Mouse (Mus musculus) cerebellum, adult 9-11 months (tissue): Measurements from ENCODE around the gene Ppp1r12b.
A peak's percentile ranks its signal among the peaks of the same experiment; 100 is the strongest.

ENCODE experiments used
- DNase-seq: peaks from one replicate; pipeline ENCODE4 v3.0.0; 2022

Ppp1r12b gene

DNA sequence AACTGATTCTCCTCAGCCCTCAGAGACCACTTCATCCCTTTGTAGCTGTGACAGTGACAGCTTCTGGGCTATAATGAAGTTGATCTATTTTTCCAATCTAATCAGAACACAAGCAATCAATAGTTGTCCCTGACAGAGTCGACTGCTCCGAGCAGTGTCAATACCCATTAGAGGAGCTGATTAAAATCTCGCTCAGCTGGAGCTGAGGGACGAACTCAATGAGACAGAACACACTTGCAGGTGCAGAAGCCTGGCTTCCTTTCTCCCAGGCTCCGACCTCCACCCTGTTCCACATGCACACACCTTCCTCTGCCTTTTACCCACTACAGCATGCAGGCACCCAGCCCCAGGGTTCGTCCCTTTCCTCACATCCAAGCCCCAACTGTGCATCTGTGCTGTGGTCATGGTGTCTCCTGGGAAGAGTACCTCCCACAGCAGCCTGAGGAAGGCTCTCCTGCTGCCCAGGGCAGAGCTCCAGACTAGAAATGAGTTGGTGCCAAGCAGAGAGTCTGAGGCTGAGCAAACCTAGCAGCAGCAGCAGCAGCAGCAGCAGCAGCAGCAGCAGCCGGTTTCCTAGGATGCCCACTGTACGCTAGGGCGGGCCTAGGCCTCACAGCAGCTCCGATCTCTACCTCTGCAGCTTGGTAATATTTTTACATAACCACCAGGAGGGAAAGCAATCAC lies 199.4 kb downstream of the Ppp1r12b start:
- peak; percentile 54 for DNase-seq

DNA sequence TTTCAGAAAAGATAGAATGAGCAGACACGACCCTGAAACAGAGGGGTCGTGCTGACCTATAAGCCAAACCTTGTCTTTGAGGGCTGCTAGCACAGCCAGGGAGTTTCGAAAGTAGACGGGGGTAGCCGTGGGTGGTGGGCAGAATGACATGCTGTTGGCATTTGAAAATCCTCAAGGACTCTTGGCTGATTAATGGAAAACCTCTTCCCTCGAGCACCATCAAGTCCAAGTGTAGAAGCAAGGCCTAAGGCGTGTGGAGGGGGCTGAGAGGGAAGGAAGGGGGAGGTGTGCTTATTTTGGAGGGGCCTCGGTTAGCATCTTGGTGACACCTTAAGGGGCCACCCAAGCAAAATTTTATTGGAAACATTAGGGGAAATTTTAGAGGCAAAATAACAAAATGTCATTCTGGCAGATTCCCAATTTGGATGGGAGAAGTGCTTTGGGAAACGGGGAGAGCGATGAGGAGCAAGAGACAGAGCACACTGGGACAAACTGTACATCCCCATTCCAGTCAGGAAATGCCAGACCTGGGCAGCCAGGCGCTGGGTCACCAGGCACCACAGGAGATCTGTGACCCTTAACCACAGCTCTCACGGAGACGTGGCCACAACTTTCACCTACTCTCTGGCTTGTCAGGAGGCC lies 200.1 kb downstream of the Ppp1r12b start:
- peak; percentile 55 for DNase-seq

DNA sequence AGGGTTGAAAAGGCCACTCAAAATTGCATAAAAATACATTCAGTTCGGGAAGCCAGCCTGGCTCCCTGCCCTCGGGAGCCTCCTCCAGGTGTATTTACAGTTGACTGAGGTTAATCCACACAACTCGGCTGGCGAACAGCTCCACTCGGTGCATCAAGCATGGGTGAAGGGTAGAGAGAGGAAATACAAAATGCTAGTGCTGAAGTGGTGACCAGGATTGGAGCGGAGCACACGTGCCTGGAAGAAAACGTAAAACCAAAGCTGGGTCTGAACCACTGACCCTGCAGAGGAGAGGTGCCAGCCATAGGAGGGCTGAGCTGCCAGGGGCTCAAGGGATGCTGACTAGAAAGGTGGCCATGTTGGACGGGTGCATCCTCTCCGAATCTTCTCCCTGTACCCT lies 200.9 kb downstream of the Ppp1r12b start:
- DNase-seq, result peak; percentile 30

DNA sequence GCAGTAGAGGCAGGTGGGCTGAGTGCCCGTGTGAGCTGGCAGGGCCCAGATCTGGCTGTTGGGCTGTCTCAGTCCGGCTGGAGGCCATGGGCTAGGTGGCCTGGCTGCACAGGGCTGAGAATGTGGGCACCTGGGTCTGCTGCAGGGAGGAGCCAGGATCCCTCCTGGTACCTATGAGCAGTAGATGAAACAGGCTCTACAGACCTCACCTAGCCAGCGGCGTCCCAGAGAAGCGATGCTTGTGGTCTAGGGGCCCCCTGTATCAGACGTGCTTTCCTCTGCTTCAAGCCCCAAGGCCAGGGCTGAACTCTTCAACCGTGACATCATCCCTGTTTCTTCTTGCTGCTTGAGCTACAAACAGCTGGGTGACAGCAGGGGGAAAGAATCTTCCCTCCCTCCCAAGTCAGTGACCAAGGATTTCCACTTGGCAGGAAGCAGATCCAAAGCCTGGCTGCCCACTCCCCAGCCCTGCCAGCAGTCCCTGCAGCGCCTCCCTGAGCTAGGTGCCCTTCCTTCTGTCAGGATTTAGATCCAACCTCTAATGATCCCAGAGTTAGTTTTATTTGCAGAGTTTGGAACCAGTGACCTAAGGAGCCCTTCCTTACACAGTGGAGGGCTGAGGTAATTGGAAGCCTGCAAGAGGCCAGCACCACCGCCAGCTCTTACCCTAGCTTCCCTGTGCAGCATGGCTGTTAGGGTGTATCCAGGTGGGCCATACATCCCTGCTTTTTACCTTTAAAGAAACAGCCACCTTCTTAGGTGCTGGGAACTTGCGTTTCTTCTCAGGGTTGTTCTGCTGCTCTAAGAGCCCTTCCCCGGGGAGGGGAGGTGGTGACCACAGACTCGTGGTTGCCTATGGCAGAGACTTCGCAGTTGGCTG lies 201.8 kb downstream of the Ppp1r12b start:
- peak; percentile 65 for DNase-seq

DNA sequence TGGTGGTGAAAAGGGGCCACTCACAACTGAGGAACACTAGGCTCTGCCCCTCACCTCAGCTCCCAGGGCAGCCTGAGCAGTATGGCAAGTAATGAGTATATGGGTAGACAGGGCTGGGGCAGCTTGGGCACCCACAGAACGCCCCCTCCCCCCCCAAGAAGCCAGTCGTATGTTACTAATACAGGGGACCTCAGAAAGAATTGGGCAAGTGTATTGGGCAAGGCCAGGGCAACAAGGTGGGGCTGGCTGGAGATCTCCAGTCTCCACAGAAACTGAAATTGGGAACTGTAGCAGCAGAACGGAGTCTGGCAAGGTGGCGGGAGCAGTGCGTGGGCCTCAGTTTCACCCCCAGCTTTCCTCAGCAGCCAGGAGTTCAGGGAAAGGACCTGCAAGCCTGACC lies 203.3 kb downstream of the Ppp1r12b start:
- DNase-seq, result peak; percentile 28

DNA sequence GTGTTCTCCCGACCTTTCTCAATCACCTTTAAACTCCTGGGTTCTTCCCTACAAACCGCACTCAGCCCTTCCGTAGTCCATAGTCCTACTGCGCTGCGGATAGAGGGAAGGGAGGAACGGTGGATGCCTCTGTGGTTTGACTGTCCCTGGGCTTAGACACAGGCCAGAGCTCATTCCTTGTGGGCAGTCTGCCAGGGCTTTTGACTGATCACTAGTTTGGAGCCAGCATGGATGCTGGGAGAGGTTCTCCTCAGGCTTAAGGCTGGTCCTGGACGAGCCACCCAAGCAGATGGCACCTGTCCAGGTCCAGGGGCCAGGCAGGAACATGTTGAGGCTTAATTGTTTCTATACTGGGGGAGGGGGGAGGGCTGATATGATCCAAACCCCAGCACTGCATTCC lies 205.9 kb downstream of the Ppp1r12b start:
- peak; percentile 85 for DNase-seq

DNA sequence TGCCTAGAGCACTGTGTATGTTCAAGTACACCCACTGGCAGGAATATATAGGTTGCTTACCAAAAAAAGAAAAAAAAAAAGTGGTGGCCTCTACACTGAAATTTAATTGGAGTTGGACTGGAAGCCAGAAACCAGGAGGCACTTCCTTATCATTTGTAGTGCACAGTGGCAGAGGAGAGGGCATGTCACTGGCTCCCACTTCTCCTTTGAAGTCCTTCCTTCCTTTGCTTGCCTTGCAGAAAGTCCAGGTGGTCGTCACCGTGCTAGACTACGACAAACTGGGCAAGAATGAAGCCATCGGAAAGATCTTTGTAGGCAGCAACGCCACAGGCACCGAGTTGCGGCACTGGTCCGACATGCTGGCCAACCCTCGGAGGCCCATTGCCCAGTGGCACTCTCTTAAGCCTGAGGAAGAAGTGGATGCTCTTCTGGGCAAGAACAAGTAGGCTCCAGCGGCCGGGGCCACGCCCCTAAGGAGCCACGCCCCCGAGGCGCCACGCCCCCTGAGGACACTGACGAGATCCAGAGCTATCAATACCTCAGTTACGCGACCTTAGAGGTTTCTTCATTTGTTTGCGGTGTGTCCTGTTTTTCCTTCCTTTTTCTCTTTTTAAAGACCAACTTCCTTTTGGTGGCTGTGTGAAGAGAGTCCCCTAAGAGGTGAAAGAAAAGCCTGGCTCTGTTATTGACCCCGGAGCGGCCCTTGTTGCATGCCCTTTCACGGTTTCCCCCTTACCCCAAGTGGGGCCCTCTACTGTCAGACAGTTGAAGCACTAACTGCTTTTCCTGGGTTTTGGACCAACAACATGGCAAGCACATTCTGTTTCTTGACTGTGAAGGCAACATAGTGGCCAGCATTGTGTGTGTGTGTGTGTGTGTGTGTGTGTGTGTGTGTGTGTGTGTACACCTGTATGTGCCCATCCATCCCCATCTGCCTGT lies 208.2 kb downstream of the Ppp1r12b start:
- peak; percentile 52 for DNase-seq

DNA sequence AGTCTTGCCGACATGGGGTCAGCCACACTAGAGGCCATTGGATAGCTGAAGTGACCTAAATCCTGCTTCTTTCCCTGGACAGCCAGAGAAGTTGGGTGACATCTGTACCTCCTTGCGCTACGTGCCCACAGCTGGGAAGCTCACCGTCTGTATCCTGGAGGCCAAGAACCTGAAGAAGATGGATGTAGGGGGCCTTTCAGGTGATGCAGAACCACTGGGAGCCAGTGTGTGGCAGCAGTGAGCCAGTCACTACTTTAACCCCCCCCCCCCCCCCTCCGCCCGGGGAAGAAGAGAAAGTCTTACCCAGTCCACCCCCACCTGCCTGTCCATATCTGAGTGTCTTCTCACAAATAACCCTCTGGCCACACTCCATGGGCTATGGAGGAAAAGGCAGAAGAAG lies 210.1 kb downstream of the Ppp1r12b start:
- DNase-seq, result peak; percentile 43

DNA sequence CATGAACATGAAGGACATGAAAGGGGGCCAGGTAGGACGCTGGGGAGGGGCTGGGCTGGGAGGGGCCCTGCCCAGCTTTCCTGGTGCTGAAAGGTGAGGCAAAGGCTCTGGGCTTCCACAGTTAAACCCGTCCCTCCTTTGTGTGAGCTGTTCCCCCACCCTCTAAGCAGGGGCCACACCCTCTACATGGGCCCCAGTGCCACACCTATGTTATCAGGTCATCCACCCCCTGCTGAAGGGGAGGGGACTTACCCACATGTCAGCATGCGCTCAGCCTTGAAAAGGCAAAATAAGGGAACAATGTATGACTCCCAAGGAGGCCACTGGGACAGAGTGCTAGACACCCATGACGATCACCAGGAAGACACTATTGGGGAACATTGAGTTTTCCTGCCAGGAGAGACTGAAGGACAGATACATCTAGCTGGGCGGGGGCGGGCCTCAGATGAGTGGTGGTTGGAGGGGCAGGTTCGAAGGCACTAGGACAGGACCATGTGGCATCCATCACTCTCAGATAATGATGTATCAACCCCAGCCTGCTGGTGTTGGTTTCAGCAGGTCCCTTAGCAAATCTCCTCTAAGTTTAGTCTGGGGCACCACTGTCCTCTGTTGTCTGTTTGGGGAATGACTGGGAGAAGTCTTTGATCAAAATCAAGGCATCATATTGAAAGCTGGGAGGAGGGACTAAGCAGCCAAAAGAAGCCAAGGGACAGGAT lies 213.6 kb downstream of the Ppp1r12b start:
- peak; percentile 23 for DNase-seq

DNA sequence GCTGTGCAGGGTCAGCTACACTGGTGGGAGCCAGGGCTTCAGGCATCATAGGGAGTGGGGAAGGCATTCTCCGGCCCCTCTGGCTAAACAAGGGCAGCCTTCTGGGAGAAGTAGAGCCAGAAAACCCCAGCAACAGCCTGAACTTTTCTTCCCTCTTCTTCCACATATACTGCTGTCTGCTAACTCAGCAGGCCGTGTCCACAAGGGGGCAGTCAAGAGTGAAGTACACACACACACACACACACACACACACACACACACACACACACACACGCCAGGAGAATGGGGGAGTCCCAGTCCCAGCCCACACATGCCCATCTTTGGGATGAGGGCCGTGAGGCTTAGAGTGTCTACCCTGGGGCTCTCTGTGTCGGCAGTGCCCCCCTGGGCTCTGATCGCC lies 214.3 kb downstream of the Ppp1r12b start:
- peak; percentile 39 for DNase-seq

DNA sequence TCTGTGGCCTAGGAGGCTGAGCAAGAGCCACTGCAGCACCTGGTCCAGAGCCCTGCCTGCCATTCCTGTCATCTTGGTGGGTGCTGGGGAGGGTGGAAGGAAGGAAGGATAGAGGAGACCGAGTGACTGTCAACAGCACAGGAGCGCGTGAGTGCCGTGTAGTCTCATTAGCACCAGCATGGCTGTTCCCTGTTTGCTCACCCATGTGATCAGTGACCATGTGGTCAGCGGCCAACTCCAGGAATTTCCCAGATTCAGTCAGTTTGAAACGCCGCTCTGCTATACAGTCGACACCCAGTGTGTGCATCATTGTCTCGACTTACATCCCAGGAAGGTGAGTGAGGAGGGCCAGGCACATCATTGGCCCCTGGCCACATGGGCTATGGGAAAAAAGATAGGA lies 218.3 kb downstream of the Ppp1r12b start:
- peak; percentile 62 for DNase-seq

DNA sequence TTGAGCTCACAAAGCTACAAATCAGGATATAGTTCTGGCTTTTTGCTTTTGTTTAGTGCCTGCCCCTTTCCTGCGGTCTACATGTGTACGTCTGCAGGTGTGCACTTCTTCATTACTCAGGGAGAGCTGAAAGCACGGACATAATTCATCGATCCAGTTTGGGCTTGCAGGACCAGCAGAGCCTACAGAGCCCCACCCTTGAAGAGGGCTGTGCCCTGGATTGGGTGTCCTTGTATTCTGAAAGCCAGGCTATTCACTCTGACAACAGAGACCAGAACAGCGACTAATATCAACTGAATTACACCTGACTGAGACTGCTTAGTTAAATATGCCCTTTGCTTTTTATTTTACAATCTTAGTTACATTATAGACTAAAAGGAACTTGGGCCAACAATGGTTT lies 222.1 kb downstream of the Ppp1r12b start:
- DNase-seq, result no peak

DNA sequence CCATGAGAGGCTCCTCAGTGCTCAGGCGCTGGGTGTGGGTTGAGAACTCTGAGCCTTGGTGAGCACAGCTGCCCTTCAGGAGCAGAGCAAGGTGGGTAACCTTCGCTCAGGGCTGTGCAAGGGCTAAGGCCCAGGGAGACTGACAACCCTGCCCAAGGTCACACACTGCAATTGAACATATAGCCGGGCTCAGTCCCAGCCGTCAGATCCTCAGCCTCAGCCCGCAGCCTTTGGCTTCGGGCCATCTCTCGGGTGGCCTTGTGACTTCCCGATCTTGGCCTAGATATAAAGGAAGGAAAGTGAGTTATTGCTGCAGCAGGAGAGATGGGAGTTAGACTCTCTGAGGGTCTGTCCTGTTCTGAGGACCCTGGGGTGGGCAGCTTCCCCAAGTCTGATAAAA lies 228.5 kb downstream of the Ppp1r12b start:
- DNase-seq, result peak; percentile 75

DNA sequence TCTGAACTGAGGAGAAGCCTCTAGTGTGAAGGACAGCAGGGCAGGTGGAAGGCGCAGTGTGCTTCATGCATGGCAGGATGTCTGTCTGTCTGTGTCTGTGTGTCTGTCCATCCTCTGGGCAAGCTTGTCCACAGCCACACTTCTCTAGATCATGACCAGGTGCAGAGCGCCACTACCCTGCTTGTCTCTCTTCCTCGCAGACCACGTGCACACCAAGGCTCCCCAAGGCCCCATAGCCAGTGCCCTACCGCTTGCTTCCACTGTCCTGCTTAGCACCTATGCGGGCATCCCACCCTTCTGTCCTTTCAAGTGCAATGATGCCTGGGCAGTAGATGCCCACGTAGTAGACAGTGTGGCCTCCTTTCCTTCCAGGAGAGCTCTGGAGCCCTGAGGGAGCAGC lies 229.3 kb downstream of the Ppp1r12b start:
- DNase-seq, result peak; percentile 50

DNA sequence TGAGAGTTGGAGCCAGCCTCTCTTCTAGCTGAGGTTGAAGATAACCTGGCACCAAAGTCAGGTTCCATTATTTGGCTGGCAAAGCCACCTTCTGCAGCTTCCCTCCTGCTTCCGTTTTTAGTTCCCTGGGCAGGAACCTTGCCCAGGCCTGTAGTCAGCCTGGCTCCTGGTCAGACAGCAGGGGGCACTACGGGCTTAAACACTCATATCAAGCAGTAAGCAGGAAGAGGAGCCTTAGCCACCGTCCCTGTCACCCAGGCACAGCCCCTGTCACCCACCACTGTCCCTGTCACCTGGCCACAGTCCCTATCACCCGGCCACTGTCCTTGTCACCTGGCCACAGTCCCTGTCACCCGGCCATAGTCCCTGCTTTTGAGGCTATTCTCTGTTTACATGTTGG lies 230.5 kb downstream of the Ppp1r12b start:
- peak; percentile 96 for DNase-seq

DNA sequence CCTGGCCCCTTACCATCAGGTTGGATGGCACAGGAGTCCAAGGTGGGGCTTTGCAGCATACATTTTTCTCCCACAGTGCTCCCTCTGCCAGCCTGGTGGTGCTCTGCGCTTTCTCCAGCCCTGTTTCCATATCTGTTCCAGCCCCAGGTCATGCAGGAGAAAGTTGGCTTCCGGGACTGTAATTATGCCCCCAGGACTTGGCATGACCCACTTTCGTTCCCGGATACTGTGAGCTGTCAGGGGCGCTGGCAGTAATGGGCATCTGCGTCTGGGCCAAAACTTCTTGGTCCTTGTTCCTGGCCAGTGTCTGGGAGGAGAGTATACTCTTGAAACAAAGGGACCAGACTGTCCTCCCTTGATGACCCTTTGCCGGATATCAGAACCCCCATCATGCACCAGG lies 232.9 kb downstream of the Ppp1r12b start:
- DNase-seq, result peak; percentile 89

DNA sequence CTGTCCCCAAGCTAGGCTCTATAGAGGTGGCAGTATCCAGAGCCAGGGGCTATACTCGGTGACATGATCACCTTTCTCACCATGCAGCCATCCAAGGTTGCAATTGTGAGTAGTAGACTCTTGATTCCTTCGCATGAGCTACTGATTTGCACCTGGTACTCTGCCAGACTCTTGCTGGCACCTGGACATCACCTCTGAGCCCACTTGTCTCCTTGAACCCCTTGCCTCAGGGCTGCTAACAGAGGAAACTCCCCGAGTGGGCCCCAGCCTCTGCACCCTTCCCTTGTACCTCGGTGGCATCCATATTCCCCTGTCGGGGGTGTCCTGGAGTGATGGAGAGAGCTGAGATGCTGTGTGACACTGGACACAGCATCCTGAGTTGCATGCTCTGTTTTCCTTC lies 234.3 kb downstream of the Ppp1r12b start:
- peak; percentile 66 for DNase-seq

DNA sequence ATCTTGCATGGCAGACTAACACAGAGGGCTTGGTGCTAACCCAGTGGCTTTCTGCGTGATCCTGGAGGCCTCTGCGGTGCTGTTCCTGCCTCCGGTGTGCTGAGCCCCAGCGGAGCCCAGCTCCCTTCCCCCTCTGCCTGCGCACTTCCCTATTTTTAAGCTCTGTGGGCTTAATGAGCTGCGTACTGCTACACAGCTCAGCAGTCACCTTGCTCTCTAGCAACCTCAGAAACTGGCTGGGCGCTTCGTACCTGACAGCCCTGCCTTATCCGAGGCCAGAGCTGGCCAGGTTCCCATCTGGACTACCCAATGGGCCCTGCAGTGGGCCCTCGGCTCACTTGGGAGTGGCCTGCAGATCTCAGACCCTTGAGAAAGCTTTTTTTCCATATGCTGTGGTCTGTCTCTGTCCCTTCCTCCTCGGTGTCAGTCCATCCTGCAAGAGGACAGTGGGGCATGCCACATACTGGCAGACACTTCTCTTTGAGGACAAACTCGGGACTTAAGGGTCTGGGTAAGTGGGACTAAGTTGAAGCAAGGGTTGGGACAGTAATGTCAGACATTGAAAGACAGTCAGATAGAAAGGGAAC lies 235.9 kb downstream of the Ppp1r12b start:
- peak; percentile 63 for DNase-seq

DNA sequence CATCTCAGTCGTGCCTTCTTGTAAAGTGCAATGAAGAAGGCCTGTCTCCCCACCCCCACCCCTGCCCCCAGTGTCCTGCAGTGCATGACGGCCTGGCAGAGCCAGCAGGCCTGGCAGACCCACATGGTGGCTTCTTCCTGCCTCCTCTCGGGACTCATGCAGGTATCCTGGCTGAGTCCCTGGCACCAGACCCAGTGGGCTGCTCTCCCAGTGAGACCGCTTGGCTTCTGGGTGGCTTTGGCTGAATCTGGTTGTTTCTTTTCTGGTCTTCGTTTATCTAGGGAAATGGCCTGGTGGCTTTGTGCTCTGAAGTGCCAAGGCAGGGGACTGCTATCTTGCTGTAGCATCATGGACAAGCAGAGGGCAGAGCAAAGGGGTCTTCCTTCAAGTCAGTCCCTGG lies 240.7 kb downstream of the Ppp1r12b start:
- DNase-seq, result peak; percentile 89

DNA sequence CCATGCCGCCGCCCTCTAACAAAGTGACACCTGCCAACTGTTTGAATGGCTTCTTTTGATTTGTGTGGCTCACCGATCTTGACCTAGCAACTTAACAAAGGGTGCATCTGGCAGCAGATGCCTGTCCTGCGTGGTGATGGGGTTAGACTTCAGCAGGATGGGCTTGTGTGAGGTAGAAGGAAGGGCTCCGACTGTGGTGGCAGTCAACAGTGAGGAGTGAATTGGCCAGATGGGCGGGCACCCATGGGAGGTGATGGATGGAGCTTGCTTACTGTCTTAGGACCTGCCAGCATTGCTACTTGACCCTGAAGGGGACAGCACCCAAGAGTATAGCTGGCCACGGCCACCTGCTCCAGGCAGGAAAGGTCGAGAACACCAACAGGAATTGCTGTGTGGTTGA lies 241.6 kb downstream of the Ppp1r12b start:
- peak; percentile 72 for DNase-seq

DNA sequence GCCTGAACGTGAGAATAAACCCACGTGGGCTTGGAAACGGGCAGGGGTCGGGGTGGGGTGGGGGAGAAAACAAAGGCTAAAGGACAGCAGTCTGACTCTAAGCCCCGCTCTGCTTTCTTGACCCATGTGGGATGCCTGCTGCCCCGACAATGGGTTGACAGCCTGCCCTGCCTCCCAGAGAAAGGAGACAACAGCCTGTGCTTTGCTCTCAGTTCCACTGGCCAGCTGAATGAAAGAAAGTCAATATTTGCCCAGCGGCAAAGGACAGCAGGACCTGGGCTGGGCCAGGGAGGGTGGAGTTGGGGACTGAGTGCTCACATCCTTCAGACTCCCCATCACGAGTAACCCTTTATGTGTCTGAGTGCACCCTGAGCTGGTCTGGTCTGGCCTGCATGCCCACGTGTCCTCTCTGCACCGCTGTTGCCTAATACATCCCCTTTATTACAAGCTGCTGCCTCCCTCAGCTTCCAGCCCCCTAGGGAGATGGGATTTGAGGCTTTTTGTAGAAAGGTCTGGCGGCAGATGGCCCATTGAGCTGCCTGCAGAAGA lies 242.2 kb downstream of the Ppp1r12b start:
- DNase-seq, result peak; percentile 62
